Comparison of ENCODE assay signal across 9 mouse cellular contexts in the genomic region with DNA sequence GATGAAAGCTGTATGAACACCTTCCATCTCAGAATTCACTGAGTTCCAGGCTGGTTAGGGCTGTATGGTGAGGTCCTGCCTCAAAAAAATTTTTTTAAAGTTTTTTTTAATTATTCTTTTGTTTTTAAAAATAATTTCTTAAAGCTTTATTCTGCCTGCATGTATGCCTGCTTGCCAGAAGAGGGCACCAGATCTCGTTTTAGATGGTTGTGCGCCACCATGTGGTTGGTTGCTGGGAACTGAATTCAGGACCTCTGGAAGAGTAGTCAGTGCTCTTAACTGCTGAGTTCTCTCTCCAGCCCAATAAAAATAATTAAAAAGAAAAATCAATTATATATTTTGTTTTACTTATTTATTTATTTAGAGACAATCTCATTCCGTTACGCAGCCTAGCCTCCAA. TPM values are rescaled to one million over a fixed set of nuclear protein-coding genes. Genes with fewer than 3 reads are reported as not detected.
DNase-seq lines count a peak whose midpoint lies in the region; ATAC-seq and TF ChIP-seq lines count a peak whose summit lies in the region.
"Had no signal": no experiment of that assay in that cellular context is flagged by ENCODE, and none has a peak within 500 bp of the region (broad histone marks: within the 10 kb centered on the region; RNA-seq: fewer than 3 reads in every experiment).

No protein-coding gene starts in this region.

- no peak for ATAC-seq in liver, embryonic 12.5 days

- no peak overlapping the region for H3K27ac ChIP-seq in liver, adult 2 months (replicated peaks; ENCODE audit: insufficient read depth, low read depth, low read length)
- no peak overlapping the region for H3K27ac ChIP-seq in liver, embryonic 12.5 days
- H3K27ac ChIP-seq: heart, embryonic 15.5 days; neural tube, embryonic 12.5 days had no signal

- no peaks in the 10 kb centered on the region for H3K36me3 ChIP-seq in liver, adult 2 months (ENCODE audit: control insufficient read depth, insufficient read depth, low read length)
- H3K36me3 ChIP-seq in liver, embryonic 12.5 days, result no peaks in the 10 kb centered on the region
- H3K36me3 ChIP-seq: heart, embryonic 15.5 days; neural tube, embryonic 12.5 days had no signal

- H3K27me3 ChIP-seq in liver, adult 2 months (ENCODE audit: control insufficient read depth, insufficient read depth, low read length), result no peaks in the 10 kb centered on the region
- H3K27me3 ChIP-seq in liver, embryonic 12.5 days (replicated peaks), result peaks cover 40% of the 10 kb centered on the region
- H3K27me3 ChIP-seq: heart, embryonic 15.5 days; neural tube, embryonic 12.5 days had no signal

- H3K9ac ChIP-seq in liver, adult 2 months (ENCODE audit: low read depth, low read length), result no peak overlapping the region
- H3K9ac ChIP-seq in liver, embryonic 12.5 days, result no peak overlapping the region
- H3K9ac ChIP-seq: heart, embryonic 15.5 days; neural tube, embryonic 12.5 days had no signal

- no peaks in the 10 kb centered on the region for H3K9me3 ChIP-seq in liver, embryonic 12.5 days (replicated peaks)
- H3K9me3 ChIP-seq: heart, embryonic 15.5 days; neural tube, embryonic 12.5 days had no signal

- no peak overlapping the region for H3K4me2 ChIP-seq in liver, embryonic 12.5 days
- H3K4me2 ChIP-seq: heart, embryonic 15.5 days; neural tube, embryonic 12.5 days had no signal

- no peak for TF ChIP-seq POLR2A in liver, adult 2 months (IDR thresholded peaks at IDR 0.05; ENCODE audit: extremely low read depth, insufficient read depth, low read length)
- no peak for TF ChIP-seq POLR2A in brain, embryonic 14.5 days (IDR thresholded peaks at IDR 0.05; ENCODE audit: borderline replicate concordance, extremely low read depth, insufficient read depth, insufficient read length, poor library complexity, severe bottlenecking)
- no peak for TF ChIP-seq POLR2A in lung, adult 2 months (IDR thresholded peaks at IDR 0.05; ENCODE audit: borderline replicate concordance, extremely low read depth, low read depth, low read length)

- TF ChIP-seq CTCF in liver, adult 2 months (IDR thresholded peaks at IDR 0.05; ENCODE audit: low read depth, low read length), result peak; percentile 76
- TF ChIP-seq CTCF in brain, embryonic 14.5 days (IDR thresholded peaks at IDR 0.05; ENCODE audit: borderline replicate concordance, extremely low read depth, insufficient read depth, insufficient read length), result peak; percentile 72; the same call in 1 of the 2 replicates
- TF ChIP-seq CTCF in lung, adult 2 months (IDR thresholded peaks at IDR 0.05; ENCODE audit: insufficient read depth, low read length), result peak; percentile 92

- no peaks in the 10 kb centered on the region for H3K4me1 ChIP-seq in liver, adult 2 months (ENCODE audit: control insufficient read depth, insufficient read depth, low read length)
- H3K4me1 ChIP-seq in liver, embryonic 12.5 days, result no peaks in the 10 kb centered on the region
- no peaks in the 10 kb centered on the region for H3K4me1 ChIP-seq in lung, adult 2 months (ENCODE audit: control insufficient read depth, insufficient read depth, low read length)
- H3K4me1 ChIP-seq: neural tube, embryonic 12.5 days had no signal

- peak; percentile 66 for DNase-seq in liver, adult 2 months (ENCODE audit: extremely low read depth, low read depth, low spot score)
- DNase-seq in Muller cell, postnatal 12 days (ENCODE audit: inconsistent ontology term), result peak; percentile 36
- DNase-seq in brain, embryonic 14.5 days (ENCODE audit: low read depth), result peak; percentile 84
- DNase-seq in gastrocnemius, postnatal 14 days, result peak; percentile 62
- DNase-seq in lung, adult 2 months, result peak; percentile 58
- peak; percentile 69 to 86 for DNase-seq in spleen, postnatal 4 days (ENCODE audit: low spot score in 2 of 2)

- WGBS in liver, adult 2 months, result 30% methylated on average over 4 of the region's 4 CpGs
- WGBS in liver, embryonic 12.5 days (ENCODE audit: insufficient replicate concordance), result 6% methylated on average over 4 of the region's 4 CpGs
- 24% methylated on average over 4 of the region's 4 CpGs for WGBS in lung, adult 2 months

- no peaks in the 10 kb centered on the region for H3K79me2 ChIP-seq in liver, adult 2 months (ENCODE audit: control insufficient read depth, insufficient read depth, low read length)

- H3K4me3 ChIP-seq in liver, adult 2 months (ENCODE audit: insufficient read depth, low read depth, low read length), result no peak overlapping the region
- H3K4me3 ChIP-seq in liver, embryonic 12.5 days, result no peak overlapping the region
- H3K4me3 ChIP-seq in lung, adult 2 months (replicated peaks; ENCODE audit: extremely low read depth, low read depth, low read length), result no peak overlapping the region
- H3K4me3 ChIP-seq: heart, embryonic 15.5 days; neural tube, embryonic 12.5 days had no signal

- intact Hi-C loops in gastrocnemius, postnatal 14 days (cut with DNase I; ENCODE audit: low total_unique reads), result no loop called here

RNA-seq across cellular contexts. Expression of gene Slc46a1, which starts 11.8 kb away (rescaled TPM):
- 36.2 and 38.0 TPM in 2 replicates for total RNA-seq in liver, adult 2 months (2014; rRNA removed)
- polyA plus RNA-seq in liver, adult 2 months (2012; rRNA removed), result 133 and 146 TPM in 2 replicates
- polyA plus RNA-seq in liver, embryonic 12.5 days (2016; fragmentation: Nextera tagmentation; extraction: Ambion mirVana), result 5.7 and 6.3 TPM in 2 replicates
- polyA plus RNA-seq in brain, embryonic 14.5 days (2012; rRNA removed), result 15.1 and 15.5 TPM in 2 replicates
- 1 to 10 TPM in 1 of 2 experiments, under 1 TPM in 1; 0.95 to 2.1 TPM for total RNA-seq in gastrocnemius, postnatal 14 days (2021)
- polyA plus RNA-seq in lung, adult 2 months (2012; rRNA removed), result 14.0 and 19.4 TPM in 2 replicates

RNA-seq across cellular contexts. Expression of gene Slc13a2, which starts 31.7 kb away (rescaled TPM):
- 0.65 and 1.9 TPM in 2 replicates for total RNA-seq in liver, adult 2 months (2014; rRNA removed)
- polyA plus RNA-seq in liver, adult 2 months (2012; rRNA removed), result 4.7 and 5.6 TPM in 2 replicates
- 0.05 TPM in 1 of 2 replicates, not detected in the other for polyA plus RNA-seq in liver, embryonic 12.5 days (2016; fragmentation: Nextera tagmentation; extraction: Ambion mirVana)
- not detected in 2 replicates for polyA plus RNA-seq in brain, embryonic 14.5 days (2012; rRNA removed)
- not detected for total RNA-seq in gastrocnemius, postnatal 14 days (2021)
- 1.5 and 1.9 TPM in 2 replicates for polyA plus RNA-seq in lung, adult 2 months (2012; rRNA removed)
- polyA plus RNA-seq: heart, embryonic 15.5 days; neural tube, embryonic 12.5 days had no signal

RNA-seq across cellular contexts. Expression of gene Sarm1, which starts 43.9 kb away (rescaled TPM):
- 0.09 and 0.34 TPM in 2 replicates for total RNA-seq in liver, adult 2 months (2014; rRNA removed)
- 0.21 and 0.24 TPM in 2 replicates for polyA plus RNA-seq in liver, adult 2 months (2012; rRNA removed)
- polyA plus RNA-seq in liver, embryonic 12.5 days (2016; fragmentation: Nextera tagmentation; extraction: Ambion mirVana), result 0.25 and 0.38 TPM in 2 replicates
- 43.3 and 53.5 TPM in 2 replicates for polyA plus RNA-seq in brain, embryonic 14.5 days (2012; rRNA removed)
- total RNA-seq in gastrocnemius, postnatal 14 days (2021), result under 1 TPM; 0.55 to 0.72 TPM
- 0.52 and 0.65 TPM in 2 replicates for polyA plus RNA-seq in lung, adult 2 months (2012; rRNA removed)

RNA-seq across cellular contexts. Expression of gene Vtn, which starts 45.2 kb away (rescaled TPM):
- 2,089 and 2,597 TPM in 2 replicates for total RNA-seq in liver, adult 2 months (2014; rRNA removed)
- 3,152 and 3,193 TPM in 2 replicates for polyA plus RNA-seq in liver, adult 2 months (2012; rRNA removed)
- 206 and 223 TPM in 2 replicates for polyA plus RNA-seq in liver, embryonic 12.5 days (2016; fragmentation: Nextera tagmentation; extraction: Ambion mirVana)
- 68.0 and 125 TPM in 2 replicates for polyA plus RNA-seq in brain, embryonic 14.5 days (2012; rRNA removed)
- total RNA-seq in gastrocnemius, postnatal 14 days (2021), result 10 to 100 TPM; 24.3 to 31.5 TPM
- 25.0 and 30.8 TPM in 2 replicates for polyA plus RNA-seq in lung, adult 2 months (2012; rRNA removed)

RNA-seq across cellular contexts. Expression of gene Sebox, which starts 49.6 kb away (rescaled TPM):
- 0.34 and 0.37 TPM in 2 replicates for total RNA-seq in liver, adult 2 months (2014; rRNA removed)
- 0.36 and 0.91 TPM in 2 replicates for polyA plus RNA-seq in liver, adult 2 months (2012; rRNA removed)
- polyA plus RNA-seq in liver, embryonic 12.5 days (2016; fragmentation: Nextera tagmentation; extraction: Ambion mirVana), result 0.12 TPM in 1 of 2 replicates, not detected in the other
- polyA plus RNA-seq in brain, embryonic 14.5 days (2012; rRNA removed), result 0.15 and 0.32 TPM in 2 replicates
- not detected for total RNA-seq in gastrocnemius, postnatal 14 days (2021)
- 0.11 TPM in 1 of 2 replicates, not detected in the other for polyA plus RNA-seq in lung, adult 2 months (2012; rRNA removed)
- polyA plus RNA-seq: heart, embryonic 15.5 days; neural tube, embryonic 12.5 days had no signal

Comparison
In these comparisons a context has a peak if more than half of its experiments do, and no peak if none do; other contexts are left out.
1. RNA of gene Sarm1, which starts 43.9 kb away (polyA plus RNA-seq): 43.3 to 53.5 TPM in brain, embryonic 14.5 days; 0.52 to 0.65 TPM in lung, adult 2 months, 0.25 to 0.38 TPM in liver, embryonic 12.5 days and 0.21 to 0.24 TPM in liver, adult 2 months; every median in the first group is over 10 times any median in the second.
2. Peak in every context shown above with its lines, with median percentiles within 50 percentile points of each other: DNase-seq and CTCF ChIP-seq.